Mouse (Mus musculus) forelimb bud, embryonic 11.5 days (tissue): ENCODE data around the gene Fam129b.

Experiments
- DNase-seq: peaks from one replicate; pipeline ENCODE4 v3.0.0-alpha.2; 2012; ENCODE audit warnings: low read depth, low spot score

The Fam129b gene

DNA sequence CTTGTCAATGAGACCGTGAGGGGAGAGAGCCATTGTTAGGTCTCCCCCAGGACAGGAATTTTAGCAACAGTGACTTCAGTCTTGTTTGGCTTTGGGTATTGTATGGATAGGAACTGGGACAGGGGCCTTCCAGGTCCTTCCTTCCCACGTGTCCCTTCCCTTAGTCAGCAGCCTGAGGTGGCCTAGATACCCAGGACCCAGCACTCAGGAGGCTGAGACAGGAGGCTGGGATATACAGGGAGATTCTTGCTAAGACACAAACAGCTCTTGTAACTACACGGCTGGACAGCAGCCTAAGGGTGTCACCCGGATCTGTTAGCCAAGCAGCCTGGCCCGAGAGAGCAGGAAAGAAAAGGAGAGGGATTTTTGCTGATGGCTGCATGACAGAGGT lies 16.3 kb upstream of the Fam129b start:
- no peak for DNase-seq

DNA sequence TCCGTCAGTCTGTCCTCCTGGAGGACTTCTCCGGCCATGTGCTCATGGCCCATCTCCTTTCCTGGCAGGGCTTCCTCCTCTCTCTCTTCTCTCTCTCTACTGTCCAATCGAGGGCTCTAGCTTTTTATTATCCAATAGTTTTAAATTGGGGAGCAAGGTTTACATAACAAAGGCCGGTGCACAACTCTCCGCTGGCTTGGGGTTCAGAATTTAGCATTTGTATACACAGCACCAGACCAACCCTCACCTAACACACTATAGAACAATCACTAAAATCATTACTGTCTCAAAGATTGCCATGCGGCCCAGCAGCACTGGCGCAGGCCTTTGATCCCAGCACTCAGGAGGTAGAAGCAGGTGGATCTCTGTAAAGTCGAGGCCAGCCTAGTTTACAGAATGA lies 15.1 kb upstream of the Fam129b start:
- DNase-seq = no peak

DNA sequence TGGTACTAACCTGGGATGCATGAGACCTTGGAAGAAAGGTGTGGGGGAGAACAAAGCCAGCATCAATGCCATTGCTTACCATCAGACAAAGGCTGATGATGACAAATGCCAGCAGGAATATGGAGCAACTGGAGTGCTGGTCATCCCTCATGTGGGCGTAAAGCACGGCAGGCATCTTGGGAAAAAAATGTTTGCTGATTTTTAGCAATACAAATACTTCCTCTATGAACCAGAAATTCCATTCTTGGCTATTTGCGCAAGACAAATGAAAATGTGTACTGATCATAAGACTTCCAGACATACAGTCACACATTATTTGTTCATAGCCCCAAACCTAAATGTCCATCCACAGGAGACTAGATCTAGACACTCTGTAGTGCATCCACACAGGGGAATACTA lies 12.6 kb upstream of the Fam129b start:
- no peak for DNase-seq

DNA sequence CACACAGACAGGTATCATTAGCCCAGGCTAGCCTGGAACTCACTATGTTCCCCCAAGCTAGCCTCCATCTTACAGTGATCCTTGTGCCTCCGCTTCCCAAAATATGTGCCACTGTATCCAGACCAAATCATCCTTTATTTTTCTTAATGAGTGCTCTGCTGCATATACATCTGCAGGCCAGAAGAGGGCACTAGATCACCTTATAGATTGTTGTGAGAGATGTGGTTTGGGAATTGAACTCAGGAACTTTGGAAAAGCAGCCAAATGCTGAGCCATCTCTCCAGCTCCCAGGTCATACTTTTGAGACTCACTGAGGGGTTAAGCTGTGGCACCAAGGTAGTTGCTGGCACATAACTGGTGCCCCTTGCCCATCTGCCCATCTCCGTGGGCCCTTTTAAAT lies 11.2 kb upstream of the Fam129b start:
- peak; percentile 62 for DNase-seq

DNA sequence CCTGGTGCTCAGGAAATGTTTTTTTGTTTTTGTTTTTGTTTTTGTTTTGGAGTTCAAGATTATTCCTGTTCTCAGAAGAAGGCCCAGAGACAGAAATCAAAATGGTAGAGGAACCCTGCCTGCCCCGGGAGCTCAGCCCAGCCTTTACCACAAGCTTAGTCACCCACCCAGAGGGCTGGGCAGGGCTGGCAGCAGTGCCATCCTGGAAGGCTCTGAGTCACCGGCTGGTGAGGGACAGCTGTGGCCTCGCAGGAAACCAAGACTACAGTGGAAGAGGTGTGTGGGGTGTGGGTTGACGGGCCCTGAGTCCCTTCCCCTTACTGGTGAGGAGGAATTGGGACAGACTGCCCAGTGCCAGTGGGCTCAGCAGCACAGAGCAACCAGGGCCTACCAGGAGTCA lies 8.6 kb upstream of the Fam129b start:
- DNase-seq = no peak

DNA sequence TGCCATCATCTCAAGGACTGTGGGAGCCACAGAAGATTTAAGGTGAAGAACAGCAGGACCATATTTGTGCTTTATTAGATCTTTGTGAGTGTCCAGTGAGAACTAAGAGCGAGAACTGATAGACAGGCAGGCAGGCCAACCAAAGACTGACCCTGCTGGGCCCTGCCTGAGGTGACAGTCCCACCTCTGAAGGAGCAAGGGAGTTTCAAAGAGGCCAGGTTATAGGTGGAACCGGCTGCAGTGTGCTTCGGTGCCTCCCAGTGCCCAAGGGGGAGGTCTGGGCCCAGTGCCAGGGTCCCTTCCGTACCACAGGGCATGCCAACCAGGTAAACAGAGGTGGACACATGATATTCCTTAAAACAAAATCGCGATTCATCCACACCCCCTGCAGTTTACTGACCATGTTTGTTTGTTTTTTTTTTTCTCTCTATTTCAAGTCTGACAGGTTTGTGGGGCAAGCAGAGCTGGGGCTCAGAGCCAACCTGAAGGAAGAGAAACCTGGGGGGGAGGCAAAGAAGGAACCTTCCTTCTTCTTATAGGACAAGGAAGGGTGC lies 6.1 kb upstream of the Fam129b start:
- DNase-seq = no peak

DNA sequence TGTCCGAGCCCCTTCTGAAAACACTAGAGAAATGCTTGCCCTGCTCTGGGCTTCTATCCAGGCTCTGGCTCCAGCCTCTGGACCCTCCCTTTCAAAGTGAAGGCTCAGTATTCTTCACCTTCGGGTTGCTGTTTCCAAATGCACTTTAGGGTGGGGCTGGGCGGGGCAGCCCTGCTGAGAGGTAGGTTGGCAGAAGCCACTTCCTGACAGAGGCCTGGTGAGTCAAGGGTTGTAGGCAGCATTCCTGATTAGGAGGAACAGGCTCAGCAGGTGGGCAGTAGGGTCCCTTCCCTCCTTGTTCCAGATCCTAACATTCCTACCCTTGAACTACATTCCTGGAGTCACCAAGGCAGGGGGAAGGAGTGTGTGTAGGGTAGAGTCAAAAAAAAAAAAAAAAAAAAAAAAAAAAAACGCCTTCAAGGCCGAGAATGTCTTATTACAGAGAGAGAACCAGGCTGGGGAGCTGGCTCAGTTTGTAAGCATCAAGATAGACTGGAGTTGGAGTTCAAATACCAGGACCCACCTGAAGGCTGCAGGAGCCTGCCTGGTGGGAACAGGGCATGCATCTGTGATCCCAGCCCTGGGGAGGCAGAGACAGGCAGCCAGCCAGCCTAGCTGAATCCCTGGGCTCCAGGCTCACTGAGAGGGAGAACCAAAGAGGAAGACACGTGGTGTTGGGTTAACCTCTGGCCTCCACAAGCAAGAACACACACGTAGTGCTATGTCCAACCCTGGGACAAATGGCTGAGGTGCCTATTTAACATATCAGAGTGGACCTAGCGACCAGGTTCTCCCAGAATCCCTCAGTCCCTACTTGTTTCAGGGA lies 5.4 kb upstream of the Fam129b start:
- DNase-seq = no peak

DNA sequence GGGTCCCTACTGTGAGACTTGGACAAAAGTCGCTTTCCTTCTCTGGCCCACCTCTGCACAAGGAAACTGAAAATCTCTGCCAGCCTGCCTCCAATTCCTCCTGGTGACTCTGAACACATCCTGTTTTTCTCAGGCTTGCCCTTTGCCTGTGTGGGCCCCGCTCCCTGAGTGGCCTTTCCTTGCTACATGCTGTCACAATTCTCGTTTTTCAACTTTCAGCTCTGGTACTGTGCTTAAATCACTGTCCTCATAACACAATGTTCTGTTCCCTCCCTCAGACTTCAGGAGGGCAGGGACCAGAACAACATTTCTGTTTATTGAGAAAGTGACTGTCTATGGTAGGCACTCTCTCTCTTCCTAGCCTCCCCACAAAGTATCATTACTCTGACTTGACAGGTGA lies 1.8 kb upstream of the Fam129b start:
- DNase-seq = no peak

DNA sequence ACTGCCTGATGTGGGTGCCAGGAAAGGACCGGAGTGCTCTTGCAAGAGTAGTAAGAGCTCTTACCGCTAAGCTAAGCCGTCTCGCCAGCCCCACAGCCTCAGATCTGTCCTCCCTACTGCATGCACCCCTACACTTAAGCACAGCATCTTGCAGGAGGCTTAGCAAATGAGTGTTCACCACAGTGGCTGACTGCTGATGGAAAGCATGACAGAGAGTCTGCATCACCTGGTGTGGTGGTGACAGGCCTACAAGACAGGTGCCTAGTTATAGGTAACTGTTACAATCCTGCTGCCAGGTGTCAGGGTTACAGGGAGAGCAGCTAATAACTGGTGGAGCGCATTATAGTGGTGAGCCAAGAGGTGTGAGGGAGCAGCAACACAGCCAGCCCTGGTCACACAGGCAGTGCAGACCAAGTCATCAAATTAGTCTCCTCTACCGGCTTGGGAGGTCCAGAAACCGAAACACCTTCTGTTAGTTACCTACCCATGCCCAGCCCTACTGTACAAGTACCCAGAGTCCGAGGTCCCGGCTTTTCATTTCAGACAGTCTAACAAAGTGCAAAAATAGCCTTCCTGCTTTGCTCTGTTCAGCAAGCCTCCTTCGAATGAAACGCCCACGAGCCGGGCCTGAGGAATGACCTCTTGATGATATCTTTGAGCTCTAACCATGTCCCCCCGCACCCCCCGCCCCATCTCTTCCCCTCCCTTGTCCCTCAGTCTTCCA lies 801 bp upstream of the Fam129b start:
- no peak for DNase-seq

DNA sequence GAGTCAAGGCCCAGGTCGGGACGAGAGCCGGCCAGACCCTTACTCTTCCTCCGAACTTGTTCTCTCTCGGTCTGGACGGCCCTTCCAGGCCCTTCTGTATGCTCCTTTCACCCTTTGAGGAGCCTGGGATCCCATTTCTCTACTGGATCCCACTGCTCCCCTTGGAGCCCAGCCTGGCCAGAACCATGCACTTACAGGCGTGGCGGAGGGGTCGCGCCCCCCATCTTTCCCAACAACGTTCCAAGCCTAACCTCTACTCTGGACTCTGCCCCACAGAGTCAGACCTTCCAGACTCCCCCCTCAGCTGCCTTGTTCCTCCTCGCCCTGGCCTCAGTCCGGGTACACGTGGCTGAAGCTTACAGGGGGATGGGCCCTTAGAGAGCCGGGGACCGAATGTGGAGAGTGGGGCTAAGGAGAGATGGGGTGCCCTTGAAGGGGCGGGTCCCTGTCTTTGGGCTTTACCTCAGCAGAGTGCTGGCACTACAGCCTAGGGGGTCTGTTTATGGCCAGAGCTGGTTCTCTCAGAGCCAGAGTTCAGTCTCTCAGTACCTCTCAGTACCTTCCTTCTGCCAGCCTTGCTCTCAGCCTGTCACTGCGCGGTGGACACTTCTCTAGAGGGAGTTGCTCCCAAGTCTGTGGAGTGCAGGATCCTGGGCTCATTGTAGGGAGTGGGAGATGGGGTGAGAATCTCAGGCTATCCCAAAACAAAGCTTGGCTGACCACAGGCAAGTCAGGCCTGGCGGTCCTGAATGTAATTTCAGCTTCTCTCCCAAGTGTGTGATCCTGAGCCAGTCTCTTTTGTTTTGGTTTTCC lies 782 bp downstream of the Fam129b start:
- DNase-seq = no peak

DNA sequence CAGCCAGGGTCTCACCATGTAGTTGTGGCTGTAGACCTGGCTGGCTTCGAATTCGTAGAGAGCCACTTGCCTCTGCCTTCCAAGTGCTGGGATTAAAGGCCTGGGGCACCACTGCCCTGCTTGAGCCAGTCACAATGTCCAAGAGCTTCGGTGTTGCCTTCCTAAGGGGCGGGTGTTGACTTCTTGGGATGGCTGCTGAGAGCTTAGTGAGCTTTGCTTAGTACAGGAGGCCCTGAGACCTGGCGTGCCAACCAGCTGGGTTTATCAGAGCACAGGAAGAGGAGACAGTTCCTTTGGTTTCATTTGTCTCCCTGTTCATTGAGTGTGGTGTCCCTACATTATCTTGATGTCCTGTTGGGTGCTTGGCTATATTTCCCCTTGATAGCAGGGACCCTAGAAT lies 1.4 kb downstream of the Fam129b start:
- DNase-seq = no peak

DNA sequence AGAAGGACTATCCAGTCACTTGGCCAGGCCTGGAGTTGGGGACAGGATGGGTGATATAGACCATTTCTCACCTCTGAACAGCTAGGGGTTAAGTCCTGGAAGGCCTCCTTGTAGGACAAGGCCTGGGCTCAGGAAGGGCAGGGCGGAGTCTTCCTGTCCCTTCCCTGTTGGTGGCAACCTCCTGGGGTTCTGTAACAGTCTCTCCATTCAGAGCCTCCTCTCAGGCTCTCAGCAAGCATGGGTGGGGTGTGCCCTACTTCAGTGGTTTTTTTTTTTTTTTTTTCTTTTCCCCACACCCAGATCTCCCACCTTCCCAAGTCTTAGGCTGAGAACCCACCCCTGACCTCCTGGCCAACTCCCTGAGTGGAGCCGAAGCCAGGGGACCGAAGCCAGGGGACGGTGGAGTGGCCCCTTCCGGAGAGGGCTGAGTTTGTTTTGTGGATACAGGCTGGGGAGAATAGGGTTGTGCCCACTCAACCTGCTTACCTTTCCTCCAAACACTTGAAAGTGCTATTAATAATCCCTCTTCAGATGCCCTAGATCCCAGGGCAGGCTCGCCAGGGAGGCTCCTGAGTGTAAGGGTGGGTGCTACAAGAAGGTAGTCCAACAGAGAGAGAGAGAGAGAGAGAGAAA lies 2.0 kb downstream of the Fam129b start:
- no peak for DNase-seq

DNA sequence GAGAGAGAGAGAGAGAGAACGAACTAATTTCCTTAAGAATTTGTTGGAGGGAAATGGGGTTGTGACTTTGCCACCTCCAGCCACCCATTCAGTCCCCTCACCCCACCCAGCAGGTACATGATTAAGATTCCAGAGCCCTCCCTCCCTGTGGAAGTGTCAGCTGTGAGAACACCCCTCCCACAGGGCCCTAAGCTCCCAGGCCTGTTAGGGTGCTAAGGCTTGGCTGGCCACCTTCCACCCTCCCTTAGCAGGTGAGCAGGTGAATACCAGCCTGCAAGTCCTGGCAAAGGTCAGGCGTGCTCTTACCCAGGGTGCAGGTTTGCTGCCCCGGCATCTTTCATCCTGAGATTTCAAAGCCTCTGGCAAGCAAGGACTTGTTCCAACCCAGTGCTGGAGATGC lies 2.5 kb downstream of the Fam129b start:
- no peak for DNase-seq

DNA sequence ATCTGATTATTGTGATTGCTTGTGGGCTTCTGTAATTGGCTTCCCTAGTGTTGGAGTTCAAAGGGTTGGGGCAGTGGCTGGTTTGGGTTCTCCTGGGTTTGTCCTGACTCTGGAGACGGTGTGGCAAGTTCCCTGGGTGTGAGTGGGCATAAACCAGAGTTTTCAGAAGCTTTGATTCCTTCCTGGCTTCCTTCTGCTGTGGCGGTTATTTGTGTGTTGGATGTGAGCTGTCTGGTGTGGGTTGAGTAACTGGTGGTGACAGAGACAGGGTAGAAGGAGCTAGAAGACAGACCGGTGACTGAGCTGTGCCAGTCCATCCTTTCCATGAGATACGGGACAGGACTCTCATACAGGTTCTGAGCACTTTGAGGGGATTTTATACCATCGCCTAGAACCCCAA lies 3.7 kb downstream of the Fam129b start:
- DNase-seq = no peak

DNA sequence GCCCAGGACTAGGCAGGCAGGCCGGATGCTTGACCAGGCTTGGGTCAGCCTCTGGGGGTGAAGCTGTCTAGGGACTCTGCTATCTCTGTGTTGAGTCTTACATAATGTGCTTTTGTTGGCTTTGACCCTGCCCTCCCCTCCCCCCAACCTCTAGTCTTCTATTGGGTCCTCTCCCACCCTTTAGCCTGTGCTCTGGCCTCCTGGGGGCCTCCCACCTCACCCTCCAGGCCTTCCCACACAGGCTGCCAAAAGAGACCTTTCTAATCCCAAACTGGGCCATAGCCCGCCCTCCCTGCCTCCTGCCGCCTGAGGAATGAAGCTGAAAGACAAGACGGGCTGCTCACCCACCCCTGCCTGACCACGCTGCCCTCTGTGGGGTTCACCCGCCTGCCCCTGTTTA lies 5.1 kb downstream of the Fam129b start:
- DNase-seq = no peak

DNA sequence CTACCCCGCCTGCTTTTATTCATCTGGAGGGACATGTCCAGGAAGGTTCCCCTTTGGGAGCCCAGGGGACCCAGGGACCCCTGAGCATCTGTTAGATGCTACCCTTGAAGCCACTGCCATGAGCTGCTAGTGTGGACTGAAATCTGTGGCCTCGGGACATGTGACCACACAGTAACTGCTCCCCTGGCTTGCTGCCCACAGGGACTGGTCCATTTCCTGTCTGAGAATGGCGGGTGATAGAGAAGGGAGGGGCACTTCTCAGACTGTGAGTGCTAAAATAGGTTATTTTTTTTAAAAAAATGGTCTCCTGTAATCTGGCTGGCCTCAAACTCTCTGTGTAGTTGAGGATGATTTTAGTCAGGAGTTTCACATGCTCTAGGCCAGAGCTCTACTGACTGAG lies 5.8 kb downstream of the Fam129b start:
- no peak for DNase-seq

DNA sequence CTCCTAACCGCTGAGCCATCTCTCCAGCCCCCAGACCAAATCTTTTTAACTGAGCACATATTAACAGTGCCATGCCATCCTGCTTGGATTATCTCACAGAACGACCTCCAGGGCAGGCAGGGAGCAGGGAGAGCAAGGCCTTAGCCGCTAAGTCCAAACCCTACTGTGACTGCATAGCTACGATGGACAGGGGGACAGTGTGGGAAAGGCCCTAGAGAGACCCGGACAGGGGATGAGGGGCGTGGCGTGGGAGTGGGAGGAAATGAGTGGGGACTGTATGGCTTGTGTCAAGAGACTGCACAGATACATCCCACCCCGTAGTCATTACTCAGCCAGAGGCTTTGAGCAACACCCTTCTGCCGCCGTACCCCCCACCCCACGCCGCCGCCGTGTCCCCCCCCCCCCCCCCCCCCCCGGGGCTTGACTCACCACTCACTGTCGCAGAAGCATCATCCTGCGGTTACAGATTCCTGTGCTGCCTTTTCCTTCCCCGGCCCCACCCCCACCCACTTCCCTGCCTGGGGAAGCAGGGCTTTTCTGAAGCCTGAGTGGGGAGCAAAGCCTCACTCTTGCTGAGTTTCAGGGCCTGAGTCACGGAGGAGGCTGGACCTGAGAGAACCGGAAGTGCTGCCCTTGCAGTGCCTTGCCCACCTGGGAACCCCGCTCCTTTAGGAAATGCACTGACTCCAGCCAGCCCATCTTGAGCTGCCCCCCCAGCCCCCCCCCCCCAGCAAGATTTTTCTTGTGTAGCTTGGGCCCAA lies 6.5 kb downstream of the Fam129b start:
- DNase-seq = no peak

DNA sequence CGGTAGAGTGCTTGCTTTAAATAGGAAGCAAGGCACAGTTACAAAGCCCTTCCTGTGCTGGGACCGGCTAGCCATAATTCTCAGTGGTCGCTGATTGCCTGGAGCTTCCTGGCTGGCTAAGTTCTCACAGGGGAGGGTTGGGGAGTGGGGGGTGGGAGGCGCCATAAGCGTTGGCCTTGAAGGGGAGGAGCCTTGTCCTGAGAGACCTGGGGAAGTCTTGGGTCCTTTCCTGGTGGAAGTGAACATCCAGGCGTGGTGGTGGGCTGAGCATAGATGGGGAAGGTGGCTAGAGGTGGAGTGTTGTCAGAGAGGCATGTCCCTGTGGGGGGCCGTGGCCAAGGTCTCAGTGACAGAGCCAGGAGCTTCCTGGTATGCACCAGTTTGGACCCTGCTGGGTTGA lies 8.8 kb downstream of the Fam129b start:
- DNase-seq = no peak

DNA sequence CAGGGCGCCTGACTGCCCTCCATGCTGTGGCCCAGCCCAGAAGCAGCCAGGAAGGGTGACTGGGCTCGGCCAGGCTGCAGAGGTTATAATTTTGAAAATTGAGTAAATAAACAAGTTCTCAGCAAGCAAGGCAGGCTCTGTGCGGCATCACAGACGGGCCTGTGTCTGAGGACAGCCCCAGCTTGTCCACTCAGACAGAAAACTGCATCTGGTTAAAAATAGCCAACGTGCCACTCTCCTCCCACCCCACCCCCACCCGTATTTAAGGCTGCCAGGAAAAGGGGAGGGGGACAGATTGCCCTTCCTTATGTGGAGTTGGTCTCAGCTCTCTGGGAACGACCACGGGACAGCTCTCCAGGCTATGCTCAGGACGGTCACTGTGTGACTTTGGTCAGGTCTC lies 12.1 kb downstream of the Fam129b start:
- DNase-seq = peak; percentile 63

DNA sequence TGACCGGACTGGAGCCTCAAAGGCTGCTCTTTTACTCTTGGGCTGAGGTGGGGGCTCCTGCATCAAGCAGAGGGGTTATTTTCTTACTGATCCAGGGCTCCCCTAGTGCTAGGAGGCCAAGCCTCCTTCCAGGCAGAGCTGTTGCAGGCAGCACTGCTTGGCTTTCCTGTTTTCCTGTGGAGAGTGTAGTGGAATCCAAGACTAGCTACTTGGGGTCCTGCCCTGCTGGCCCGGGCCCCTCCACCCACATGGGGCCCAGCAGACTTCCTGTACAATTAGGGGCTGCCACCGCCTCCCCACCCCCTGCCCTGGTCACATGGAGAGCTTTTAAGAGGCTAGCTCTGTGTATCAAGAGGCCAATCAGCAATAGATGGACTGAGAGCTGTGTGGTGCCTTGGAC lies 12.6 kb downstream of the Fam129b start:
- DNase-seq = no peak

DNA sequence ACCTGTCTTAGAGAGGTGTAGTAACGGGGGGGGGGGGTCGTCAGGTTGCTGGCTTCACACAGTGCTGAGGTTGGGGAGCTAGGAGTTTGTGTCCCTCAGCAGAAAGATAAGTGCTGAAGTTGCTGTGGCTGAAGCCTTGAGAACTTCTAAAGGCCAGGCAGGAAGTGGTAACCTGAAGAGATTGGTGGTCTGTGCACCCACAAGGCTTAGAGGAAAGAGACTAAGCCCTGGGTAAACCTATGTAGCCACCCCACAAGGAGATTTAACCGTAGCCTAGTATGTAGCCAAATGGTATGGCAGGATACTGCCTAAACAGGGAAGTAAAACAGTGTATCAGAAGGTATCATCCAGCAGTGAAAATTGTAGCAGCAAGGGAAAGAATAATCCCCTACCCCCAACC lies 14.4 kb downstream of the Fam129b start:
- DNase-seq = no peak
